Mouse (Mus musculus) kidney, adult 2 months (tissue): ENCODE data around the gene Cd180.

ENCODE experiments used
- CTCF ChIP-seq: fragments of 200-500 bp; conservative IDR thresholded peaks from 2 replicates; pipeline ENCODE4 v1.5.1; 2011; ENCODE audit warnings: low read depth, mild to moderate bottlenecking, control low read depth, low read length, moderate library complexity, mixed read lengths; ENCODE audit not compliant: insufficient read depth, insufficient read length
- POLR2A ChIP-seq: fragments of 200-500 bp; IDR thresholded peaks from one replicate; pipeline ENCODE4 v1.6.1; 2011; ENCODE audit warnings: low read depth, low read length, control low read depth

- no peak for TF ChIP-seq CTCF
- no peak for TF ChIP-seq POLR2A
Observed at GRCm38 (mm10) chr13:102749891-102750290, 56.5 kb downstream of the Cd180 start.
